Mouse (Mus musculus): ENCODE data around the gene Olfr1322. TPM values are rescaled to one million over a fixed set of nuclear protein-coding genes. Genes with fewer than 3 reads are reported as not detected.

Gene Olfr1322
- not detected in 2 replicates for polyA plus RNA-seq (2014; fragmentation: Nextera tagmentation; extraction: Ambion mirVana)

- no peaks in the 10 kb centered on the region for H3K9me3 ChIP-seq (ENCODE audit: control insufficient read depth, low read length)
- 79% methylated on average over 2 of the region's 2 CpGs for WGBS
- no peak for ATAC-seq (ENCODE audit: insufficient number of reproducible peaks, insufficient read depth, low FRiP score, low read depth)
- no peak within 1 kb of the TSS for H3K4me3 ChIP-seq (ENCODE audit: control insufficient read depth in 1 of 2, insufficient read depth in 1 of 2, low read depth in 1 of 2, low read length in 2 of 2)
- no peak within 1 kb of the TSS for H3K27ac ChIP-seq (replicated peaks in 1 of 2; ENCODE audit: control insufficient read depth in 1 of 2, insufficient read depth in 1 of 2, low read depth in 2 of 2, low read length in 2 of 2)
- no peaks in the 10 kb centered on the region for H3K27me3 ChIP-seq (ENCODE audit: control insufficient read depth, insufficient read depth, low read length)
- H3K9ac ChIP-seq (ENCODE audit: low read length): no peak within 1 kb of the TSS
- H3K4me1 ChIP-seq (ENCODE audit: control insufficient read depth in 2 of 2, insufficient read depth in 2 of 2, low read length in 2 of 2): no peaks in the 10 kb centered on the region
- H3K4me2 ChIP-seq (ENCODE audit: low read length): no peak within 1 kb of the TSS
- no peaks in the 10 kb centered on the region for H3K36me3 ChIP-seq (ENCODE audit: control insufficient read depth, insufficient read depth, low read length)
Measured at GRCm38 (mm10) chrX:49891383-49891782, at the start of gene Olfr1322. Gene Olfr1322, minus strand, starts transcription at chrX:49891483.

- no peak overlapping the region for H3K27ac ChIP-seq (replicated peaks in 1 of 2; ENCODE audit: control insufficient read depth in 1 of 2, insufficient read depth in 1 of 2, low read depth in 2 of 2, low read length in 2 of 2)
- 57% methylated on average over 4 of the region's 4 CpGs for WGBS
- no peaks in the 10 kb centered on the region for H3K4me1 ChIP-seq (ENCODE audit: control insufficient read depth in 2 of 2, insufficient read depth in 2 of 2, low read length in 2 of 2)
- H3K4me2 ChIP-seq (ENCODE audit: low read length): no peak overlapping the region
- no peak overlapping the region for H3K4me3 ChIP-seq (ENCODE audit: control insufficient read depth in 1 of 2, insufficient read depth in 1 of 2, low read depth in 1 of 2, low read length in 2 of 2)
- no peak for ATAC-seq (ENCODE audit: insufficient number of reproducible peaks, insufficient read depth, low FRiP score, low read depth)
- no peaks in the 10 kb centered on the region for H3K9me3 ChIP-seq (ENCODE audit: control insufficient read depth, low read length)
- no peaks in the 10 kb centered on the region for H3K36me3 ChIP-seq (ENCODE audit: control insufficient read depth, insufficient read depth, low read length)
- no peaks in the 10 kb centered on the region for H3K27me3 ChIP-seq (ENCODE audit: control insufficient read depth, insufficient read depth, low read length)
- no peak overlapping the region for H3K9ac ChIP-seq (ENCODE audit: low read length)
Measured at GRCm38 (mm10) chrX:49877651-49878349, 13.5 kb downstream of the Olfr1322 start.

Other genes starting within 250 kb of the Olfr1322 start
- gene Olfr1320, start 219.2 kb downstream of the Olfr1322 start, polyA plus RNA-seq (2014; fragmentation: Nextera tagmentation; extraction: Ambion mirVana): not detected in 2 replicates
- gene Olfr1321, start 156.4 kb downstream of the Olfr1322 start, polyA plus RNA-seq (2014; fragmentation: Nextera tagmentation; extraction: Ambion mirVana): not detected in 2 replicates
- gene Igsf1, start 93.7 kb downstream of the Olfr1322 start, polyA plus RNA-seq (2014; fragmentation: Nextera tagmentation; extraction: Ambion mirVana): 3.2 and 4.3 TPM in 2 replicates
- not detected in 2 replicates for gene Olfr1323, start 127.9 kb upstream of the Olfr1322 start, polyA plus RNA-seq (2014; fragmentation: Nextera tagmentation; extraction: Ambion mirVana)